Mouse (Mus musculus) bone marrow macrophage, adult 2 months (primary cell): ENCODE results near the gene Faf1.

Source experiments
- CTCF ChIP-seq: IDR thresholded peaks from 2 replicates; pipeline ENCODE4 v1.5.1; 2012; ENCODE audit warnings: low read depth, mild to moderate bottlenecking, low read length, moderate library complexity
- POLR2A ChIP-seq: IDR thresholded peaks from 2 replicates; pipeline ENCODE4 v1.6.1; 2012; ENCODE audit warnings: mild to moderate bottlenecking, low read depth, low read length, borderline replicate concordance

- no peak for TF ChIP-seq POLR2A
- no peak for TF ChIP-seq CTCF
These were observed 2.3 kb upstream of the Faf1 start for GRCm38 (mm10) chr4:109674097-109674496.
